Mouse (Mus musculus) thymus, adult 18-20 months (tissue): ENCODE measurements around the gene Tmem141.

Experiments used
- DNase-seq, 2 experiments: peaks; one replicate each; pipeline ENCODE4 v3.0.0; 2022; ENCODE audit warnings: mixed read lengths in 2 of 2

Tmem141 gene

DNA sequence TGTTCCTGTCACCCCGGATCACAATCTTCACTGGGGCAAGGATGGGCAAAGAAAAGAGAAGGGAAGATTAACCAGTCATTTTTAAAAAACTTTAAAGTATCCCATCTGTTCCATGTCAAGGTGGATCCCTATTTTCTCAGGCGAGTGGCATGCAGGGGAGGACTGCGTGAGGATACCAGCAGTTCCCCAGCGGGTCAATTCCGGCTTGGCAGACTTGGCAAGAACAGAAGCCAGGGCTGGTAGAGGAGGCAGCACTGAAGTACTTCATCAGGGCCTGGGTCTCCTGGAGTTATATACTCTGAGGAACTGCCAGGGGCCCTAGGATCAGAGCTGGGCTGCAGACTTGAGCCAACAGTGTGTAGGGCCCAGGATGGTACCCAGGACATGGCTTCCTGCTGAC is 19.3 kb downstream of the Tmem141 start:
- no peak for DNase-seq

DNA sequence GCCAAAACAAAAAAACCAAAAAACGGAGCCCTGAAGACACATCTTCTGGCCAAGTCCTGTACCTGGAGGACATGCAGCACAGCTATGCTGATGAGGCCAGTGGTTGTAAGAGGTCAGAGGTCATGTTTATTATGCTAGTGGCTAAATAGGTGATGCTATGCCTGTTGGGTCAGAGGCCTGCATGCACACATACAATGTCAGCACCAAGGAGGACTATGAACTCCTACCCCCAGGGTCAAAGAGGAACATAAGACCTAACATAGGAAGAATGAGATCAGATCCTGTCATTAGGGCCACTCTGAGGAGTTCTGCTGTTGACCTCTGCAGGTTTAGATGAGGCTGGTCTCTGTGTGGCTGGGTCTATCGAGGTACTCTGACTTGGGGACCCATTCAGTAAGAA is 21.8 kb downstream of the Tmem141 start:
- DNase-seq: no peak

DNA sequence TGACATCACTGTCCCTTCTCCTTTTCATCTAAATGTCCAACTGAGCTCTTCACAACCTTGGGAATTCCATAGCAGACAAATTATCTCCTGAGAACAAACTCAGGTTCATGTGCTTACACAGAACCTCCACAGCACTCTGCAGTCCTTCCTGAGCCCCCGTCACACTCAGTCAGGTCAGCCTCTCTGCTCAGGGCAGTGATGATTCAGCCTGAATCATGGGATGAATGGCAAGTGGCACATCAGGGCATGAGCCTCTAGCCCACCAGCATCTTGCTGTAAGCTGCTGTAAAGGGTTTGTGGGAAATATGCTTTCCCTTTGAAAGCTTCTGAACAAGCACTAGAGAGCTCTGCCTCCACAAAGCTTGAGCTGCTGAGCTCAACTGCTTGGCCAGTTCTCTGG is 23.1 kb downstream of the Tmem141 start:
- no peak for DNase-seq

DNA sequence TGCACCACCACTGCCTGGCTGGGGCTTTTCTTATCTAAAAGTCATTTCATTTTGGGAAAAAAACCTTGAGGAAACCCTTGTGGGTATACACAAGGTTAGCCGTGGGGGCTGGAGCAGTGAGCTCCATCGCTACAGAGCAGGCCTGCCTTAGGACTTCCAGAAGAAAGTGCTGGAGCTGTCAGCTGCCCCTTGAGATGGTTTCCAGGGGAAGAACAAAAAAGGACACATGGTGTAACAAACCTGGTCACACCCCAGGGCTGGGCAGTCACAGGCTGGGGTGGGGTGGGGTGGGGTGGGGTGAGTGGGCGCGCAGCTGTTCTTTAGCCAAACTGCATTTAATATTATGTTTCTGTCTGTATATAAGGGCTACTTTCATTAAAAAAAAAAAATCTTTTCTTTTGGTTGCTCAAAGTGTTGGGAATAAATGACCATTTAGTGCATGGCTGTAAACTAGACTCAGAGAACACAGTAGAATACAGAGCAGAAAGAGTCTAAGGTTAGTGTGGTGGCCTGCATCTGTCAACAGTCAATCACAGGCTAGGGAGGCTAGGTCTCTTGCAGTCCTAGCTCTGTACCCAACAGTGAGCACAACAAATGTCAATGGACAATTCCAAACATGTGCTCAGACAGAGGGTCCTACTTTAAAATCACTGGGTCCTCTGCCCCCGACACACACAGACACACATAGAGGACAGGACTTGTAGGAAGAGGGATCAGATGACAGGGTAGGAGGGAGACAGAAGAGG is 24.9 kb downstream of the Tmem141 start:
- DNase-seq: no peak

DNA sequence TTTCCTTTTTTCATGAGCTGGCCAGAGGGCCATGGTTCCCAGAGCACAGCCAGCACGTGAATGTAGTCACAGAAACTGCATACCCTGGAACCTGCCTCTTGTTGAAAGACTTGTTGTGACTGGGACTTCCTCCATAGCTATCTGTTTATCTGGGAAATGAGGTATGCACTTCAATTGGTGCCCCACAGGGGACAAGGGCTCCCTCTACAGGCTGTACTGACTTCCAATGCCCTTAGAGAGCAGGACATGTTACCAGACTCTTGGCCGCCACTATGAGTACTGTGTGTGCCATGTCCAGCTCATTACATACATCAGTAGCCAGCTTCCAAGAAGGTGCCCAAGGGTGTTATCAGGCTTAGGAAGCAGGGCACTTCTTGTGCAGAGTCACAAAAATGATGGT is 29.9 kb downstream of the Tmem141 start:
- no peak for DNase-seq

DNA sequence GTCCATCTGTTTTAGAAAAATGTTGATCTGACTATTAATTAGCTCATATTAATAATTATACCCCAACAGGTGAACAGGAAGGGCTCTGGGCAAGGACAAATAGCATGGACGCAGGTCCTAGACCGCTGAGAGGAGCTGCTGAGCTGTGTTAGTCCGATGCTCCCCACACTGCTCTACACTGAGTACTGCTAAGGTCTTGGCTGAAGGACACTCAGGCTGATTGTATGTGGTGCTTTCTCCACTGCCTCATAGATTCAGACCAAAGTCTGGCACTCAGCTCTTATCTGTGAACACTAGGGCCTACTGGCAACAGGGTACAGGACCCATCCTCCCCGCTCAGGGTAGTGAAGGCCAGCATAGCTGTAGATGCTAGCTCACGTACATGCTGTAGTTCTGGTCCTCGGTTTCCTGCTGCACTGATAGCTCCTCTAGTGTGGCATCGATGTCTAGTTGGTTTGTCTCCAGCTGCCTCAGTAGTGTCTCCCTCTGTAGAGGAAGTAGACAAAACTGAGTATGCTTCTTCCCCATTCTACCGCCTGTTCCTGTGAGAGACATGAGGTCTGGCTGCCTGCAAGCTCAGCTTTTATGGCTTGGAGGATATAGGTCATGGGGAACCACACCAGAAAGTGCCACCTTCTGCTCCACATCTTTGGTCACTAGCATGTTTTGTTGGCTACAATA is 33.4 kb downstream of the Tmem141 start:
- DNase-seq: no peak

DNA sequence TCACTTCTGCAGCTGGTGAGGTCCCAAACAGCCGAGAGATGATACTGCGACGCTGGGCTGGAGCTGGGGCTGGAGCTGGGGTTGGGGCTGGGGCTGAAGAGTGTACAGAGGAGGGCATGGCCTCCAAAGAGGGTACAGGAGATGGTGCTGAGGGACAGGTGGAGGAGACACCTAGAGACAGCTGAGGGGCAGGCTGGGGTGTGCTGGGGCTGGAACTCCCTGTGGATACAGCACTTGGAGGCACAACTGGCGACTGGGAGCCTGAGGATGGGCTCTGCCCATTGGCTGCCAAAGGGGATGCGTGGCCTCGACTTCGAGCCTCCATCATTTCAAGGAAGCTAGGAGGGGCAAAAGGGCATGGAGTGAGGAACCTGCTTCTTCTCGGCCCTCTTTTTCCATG is 34.5 kb downstream of the Tmem141 start:
- no peak for DNase-seq

DNA sequence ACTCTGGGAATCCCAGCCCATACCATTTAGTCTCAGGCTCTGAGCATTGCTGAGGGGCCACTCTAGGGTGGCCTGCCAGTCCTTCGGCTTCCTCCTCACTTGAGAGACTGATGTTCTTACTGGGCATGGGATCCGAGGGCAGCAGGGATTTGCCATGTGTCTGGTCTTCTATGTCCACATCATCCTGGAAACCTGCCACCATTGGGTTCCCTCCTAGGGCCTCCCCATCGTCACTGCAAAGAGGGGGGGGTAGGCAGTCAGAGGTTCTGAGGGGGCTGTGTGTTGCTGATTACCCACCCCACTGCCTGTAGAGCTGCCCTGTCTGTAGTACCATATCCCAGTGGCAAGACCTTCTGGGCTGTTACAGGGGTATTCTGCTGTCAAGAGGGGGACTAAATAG is 36.2 kb downstream of the Tmem141 start:
- DNase-seq: no peak

DNA sequence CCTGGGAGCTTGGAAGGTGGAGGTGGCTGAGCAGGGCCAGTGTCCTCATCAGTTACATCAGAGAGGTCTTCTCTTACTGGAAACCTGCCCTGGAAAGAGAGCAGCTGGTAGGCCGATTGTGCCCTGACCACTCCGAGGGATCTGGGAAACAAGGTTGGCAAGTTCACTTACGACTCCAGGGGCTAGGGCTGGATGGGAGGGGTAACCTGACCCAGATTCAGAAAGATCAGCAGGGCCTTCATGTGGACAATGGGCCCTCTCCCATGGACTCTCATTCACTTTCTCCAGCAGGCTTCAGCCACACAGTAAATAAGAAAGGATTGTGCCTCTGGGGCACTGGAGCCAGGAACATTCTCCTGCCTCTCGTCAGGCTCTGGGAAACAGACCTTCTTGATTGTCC is 36.9 kb downstream of the Tmem141 start:
- DNase-seq: no peak

DNA sequence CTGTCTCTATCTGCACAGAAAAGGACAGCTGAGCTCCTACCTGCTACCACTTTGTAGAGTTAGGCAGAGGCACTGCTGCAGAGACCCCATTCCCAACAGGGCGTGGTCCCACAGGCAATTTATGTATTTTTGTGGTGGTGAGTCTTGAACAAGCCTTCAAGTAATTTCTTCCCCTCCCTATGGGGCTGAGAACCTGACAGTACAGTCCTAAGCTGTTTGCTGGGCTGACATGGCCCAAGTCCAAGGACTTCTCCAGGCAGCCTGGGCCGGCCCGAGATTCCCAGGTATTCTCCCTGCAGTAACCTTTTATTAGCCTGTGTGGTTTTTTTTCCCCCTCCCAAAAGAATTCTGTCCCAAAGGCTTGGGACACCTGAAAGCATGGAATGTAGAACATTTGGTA is 37.7 kb downstream of the Tmem141 start:
- DNase-seq: no peak

DNA sequence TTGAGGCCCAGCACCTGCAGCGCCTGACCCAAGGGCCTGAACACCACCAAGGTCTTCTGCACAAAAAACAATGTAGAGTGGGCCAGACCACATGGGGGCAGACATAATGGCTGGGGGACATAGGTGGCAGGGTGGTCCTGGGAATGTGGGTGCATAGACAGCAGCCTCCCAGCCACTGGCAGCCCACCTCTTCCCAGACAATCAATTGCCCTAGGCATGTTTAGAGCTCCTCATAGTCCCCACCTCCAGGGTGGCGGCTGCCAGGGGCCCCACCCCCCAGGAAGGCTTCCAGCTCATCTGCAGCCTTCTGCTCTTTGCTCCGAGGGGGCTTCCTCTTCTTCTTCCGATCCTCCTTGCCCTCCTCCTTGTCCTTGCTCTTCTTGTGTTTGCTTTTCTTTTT is 38.2 kb downstream of the Tmem141 start:
- no peak for DNase-seq

DNA sequence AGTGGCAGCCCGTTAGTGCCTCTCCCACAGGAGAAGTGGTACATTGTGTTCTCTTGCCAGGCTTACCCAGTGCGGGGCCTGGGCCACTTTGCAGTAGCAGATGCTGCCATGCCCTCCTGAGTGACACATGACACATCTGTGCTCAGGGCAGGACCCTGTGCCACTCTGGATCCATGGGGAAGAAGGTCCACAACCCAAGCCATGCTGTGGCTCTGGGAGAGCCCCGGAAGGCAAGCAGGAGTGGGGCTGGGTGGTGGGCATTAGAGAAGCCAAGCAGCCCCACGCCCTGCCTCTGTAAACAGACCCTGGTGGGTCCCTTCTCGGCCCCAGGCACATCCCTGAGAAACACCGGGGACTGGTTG is 38.7 kb downstream of the Tmem141 start:
- no peak for DNase-seq

DNA sequence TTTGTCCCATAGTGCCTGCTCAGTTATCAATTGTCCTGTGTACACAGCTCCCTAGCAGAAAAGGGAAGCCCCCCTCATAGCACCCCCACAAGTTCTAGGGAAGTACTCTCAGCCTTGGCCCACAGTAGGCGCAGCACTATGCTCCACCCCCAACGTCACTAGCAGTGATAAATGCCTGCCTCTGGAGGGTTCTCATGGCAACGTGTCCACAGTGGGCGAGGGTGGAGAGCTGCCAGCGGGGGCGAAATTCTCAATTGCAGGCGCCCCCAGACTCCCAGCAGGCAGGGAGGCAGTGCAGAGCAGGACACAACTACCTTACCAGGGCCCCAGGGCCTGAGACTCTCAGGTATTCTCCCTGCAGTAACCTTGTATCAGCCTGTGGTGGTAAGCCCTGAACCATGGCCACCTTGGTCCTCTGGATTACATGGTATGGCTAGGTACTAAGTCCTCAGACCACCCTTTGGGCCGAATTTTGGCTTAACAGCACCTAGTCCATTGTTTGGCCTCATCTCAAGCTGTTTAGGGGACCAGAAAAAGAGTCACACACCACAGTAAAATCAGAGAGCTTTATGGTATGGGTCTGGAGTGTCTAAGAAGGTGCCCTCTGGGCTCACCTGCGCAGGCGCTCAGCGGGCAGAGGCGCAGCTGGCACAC is 39.2 kb downstream of the Tmem141 start:
- no peak for DNase-seq

DNA sequence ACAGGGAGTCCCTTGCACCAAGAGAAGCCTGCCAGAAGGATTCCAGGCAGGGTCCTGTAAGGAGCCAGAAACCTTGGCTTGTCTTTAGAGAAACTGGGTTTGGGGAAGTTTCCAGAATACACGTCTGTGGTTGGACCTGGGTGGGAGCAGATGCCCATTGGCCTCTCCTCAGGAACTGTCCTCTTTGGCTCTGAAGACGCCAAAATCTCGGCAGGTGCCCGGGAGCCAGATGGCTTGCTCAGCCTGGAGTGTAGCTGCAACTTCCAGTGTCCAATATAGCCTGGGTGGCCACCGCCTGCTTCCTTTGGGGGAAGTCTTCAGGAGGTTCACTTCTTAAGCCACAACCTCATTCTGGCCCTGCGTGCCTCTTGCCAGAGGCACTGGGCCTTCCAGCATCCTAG is 39.9 kb downstream of the Tmem141 start:
- DNase-seq: no peak

DNA sequence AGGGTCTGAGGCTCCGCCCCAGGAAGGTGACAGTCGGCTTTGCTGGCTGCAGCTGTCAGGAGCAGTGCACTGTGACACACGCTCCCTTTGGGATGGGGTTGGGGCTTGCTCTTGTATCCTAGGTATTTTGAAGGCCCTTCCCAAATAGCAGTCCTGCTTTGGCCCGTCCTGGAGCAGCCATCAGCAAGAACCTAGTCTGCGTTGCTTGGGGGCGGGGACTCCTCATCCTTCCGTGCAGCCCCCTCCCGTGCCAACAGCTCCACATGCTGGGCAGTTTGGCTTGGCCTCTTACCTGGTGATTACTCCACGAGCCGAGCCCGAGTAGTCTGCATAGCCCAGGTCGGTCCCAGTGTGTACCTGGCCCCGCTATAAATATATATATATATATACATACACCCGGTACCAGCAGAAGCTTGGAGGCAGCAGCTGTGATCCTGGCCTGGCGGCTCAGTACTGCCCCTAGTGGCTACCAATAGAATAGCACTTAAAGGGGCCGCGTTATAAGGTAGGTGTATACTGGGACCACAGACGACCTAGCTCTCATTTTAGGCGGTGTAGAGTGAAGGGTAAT is 40.4 kb downstream of the Tmem141 start, which contains the start of gene Ajm1:
Ajm1 (minus strand) TSS at position 464 of the 571 bp plus-strand sequence.
- peak in 1 of 2 experiments; percentile 56 for DNase-seq

DNA sequence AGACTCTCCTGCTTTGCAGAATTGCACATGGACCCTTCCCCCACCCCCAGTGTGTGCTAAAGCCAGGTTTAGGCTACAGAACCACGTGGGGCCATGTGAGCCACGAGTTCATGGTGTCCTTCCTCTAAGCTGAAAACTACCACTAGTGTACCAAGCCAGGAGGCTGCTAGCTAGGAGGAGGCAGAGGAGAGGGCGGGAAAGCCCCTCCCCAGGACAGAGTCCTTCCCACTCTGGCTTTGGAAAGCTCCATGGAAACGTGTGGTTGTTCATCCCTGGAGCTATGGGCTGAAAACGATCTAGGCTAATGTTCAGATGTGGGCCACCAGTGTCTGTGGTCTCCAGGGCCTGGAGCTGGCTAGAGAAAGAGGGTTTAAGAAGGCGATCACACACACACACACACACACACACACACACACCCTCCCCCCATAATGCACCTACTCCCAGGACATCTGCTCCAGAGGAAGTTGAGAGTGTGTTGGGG is 41.1 kb downstream of the Tmem141 start:
- no peak for DNase-seq

DNA sequence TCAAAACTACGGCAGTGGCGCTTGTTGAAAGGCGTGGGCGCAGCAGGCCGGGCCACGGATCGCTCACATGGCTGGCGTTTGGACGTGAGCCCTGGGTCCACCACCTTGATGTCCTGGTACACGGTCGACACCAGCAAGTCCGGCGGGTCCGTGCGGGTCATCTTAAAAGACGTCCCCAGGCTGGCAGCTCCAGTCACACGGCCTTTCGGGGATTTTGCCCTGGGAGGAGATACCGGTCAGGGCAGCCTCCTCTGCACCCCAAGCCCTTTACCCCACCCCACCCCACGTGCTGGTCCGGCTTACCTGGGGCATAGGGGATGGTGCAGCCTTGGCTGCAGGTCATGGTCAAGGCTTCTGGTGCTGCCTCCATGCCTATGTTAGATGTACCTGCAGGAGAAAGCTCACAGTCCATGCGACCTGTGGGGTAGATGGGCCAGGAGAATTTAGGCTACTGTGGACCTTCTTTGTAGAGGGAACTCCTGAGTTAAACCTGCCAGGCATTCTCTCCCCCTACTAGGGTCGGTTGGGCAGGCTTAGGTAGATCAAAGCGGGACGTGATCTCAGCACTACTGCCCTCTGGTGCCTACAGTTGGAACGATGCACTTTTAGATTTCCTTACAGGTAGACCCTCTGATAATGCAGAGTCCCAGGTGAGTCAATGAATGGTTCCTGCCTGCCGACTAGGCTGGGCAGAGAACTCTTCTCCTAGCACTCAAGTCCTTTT is 41.9 kb downstream of the Tmem141 start:
- peak in 1 of 2 experiments; percentile 59 for DNase-seq

DNA sequence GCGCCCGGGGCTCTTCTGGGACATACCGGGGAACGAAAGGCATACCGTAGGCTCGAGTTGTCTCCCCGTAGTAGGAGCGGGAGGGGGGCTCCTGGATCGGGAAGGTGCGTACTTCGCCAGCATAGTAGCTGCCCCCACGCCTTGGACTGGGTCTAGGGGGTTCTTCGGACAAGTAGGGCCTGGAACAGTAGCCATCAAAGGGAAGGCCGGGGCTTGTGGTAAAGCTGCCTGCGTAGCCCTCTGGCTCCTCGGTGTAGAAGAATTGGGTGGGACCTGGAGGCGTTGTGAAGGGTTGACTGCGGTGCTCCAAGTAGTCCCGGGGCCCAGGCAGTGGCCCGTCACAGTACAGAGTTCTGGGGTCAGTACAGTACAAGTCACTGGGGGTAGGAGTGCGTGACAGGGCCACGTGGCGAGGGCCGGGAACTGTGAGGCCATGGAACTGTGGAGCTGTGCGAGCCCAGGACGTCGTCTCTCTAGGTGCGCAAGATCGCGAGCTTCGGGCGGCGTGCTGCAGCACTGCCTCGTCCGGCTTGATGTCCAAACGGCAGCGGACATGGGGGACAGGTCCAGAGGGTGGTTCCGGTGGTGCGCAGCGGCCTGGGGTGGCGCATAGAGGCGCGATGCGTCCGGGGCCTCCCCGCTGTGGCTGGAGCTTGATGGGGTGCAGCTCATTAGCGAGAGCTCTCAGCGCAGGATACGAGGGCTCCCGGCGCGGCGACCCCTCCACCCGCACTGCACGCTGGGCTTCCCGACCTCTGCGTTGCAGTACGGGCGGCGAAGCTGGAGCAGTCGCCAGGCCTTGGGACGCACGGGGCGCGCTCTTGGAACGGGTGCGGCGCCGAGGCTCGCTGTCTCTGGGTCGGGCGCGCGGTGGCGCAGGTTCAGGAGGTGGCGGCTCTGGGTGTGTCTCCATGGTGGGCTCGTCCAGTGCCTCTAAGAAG is 42.7 kb downstream of the Tmem141 start:
- DNase-seq: no peak

DNA sequence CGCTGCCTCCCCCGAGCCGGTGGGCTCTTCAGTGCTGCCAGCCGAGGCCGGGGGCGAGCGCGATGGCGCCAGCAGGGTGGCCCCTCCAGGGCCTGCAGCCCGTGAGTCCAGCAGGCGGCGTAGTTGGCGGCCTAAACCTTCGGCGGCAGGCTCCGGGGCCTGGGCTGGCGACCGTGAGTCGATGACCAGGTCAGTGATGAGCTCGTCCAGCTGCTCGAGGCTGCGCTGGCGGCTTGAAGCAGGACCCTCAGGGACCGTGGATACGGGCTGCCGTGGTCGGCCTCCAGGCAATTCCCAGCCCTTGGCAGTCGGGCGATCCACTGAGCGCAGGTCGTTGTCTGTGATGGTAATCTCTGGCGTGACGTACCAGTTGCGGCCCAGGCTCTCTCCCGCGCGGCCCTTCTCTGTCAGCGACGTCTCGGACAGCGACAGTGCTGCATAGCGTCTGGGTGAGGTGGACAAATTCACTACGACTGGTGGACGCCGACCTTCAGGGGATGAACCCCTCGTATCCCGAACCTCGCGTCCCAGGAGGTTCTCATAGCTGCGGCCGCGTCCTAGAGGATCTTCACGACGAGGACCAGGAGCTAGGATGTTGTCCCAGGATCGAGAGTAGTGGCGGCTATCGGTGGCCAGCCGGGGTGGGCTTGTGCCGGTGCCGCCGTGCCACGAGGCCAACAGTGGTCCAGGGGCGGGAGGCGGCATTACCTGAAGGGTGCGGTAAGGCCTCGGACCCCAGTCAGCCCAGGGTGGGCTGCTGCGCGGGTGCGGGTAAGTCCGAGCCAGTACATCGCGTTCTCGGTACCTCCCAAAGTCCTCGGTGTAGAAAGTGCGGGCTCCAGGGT is 43.6 kb downstream of the Tmem141 start:
- no peak for DNase-seq

DNA sequence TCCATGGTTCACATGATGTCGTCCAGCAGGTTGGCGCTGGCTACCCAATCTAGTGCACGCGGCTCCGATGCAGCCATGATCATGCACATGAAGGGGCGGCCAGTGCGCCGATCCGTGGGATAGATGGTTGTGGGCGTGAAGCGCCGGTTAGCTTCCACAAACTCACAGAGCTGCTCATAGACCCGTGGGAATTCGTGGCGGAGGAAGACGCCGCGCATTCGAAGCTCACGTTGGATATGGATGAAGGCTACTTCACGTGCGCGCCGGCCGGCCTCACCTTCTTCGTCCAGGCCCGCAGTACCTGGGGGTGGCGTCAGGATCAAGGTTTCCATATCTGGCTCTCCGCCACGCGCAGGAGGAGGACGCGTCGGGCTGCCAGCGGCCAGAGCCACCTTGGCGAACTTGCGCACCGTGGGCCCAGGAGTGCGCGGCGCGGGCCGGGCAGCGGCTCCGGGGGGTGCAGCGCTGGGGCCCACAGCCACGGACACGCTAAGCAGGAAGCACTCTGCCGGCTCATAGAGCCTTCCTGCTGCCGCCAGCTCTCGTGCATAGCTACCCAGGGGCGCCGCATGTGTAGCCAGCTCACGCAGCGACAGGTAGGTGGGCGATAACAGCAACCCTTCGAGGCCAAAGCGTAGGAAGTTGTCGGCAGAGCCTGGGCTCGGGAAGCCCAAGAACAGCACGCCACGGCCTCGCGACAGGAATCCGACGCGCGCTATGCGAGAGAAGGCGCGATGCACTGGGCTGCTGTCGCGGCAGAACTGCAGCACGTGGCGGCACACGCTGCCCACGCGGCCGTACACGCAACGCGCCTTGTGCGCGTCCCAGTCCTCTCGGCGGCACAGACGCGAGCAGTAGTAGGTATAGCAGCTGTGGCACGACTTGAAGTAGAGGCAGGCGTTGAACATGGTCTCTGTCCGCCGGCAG is 44.6 kb downstream of the Tmem141 start:
- no peak for DNase-seq
